Mouse (Mus musculus): ENCODE measurements around the gene Zc3h12b. TPM values are rescaled to one million over a fixed set of nuclear protein-coding genes. Genes with fewer than 3 reads are reported as not detected.
A peak's percentile ranks its signal among the peaks of the same experiment; 100 is the strongest.

Zc3h12b gene
- total RNA-seq, 1 experiment from 2014 or later: 5.7 TPM

GRCm38 (mm10) chrX:95967847-95968593, 256.5 kb downstream of the Zc3h12b start:
- peak; percentile 73 to 84 for ATAC-seq (replicated peaks in 1 of 2; ENCODE audit: insufficient read depth in 1 of 2, low FRiP score in 2 of 2, low TSS enrichment in 1 of 2, low read depth in 1 of 2, poor library complexity in 2 of 2, severe bottlenecking in 2 of 2)

- peak; percentile 93 to 95 for ATAC-seq (replicated peaks in 1 of 2; ENCODE audit: insufficient read depth in 1 of 2, low FRiP score in 2 of 2, low TSS enrichment in 1 of 2, low read depth in 1 of 2, poor library complexity in 2 of 2, severe bottlenecking in 2 of 2)
Measured at GRCm38 (mm10) chrX:95968594-95968965, 257.1 kb downstream of the Zc3h12b start.

GRCm38 (mm10) chrX:95969116-95969515, 257.6 kb downstream of the Zc3h12b start:
- ATAC-seq (replicated peaks in 1 of 2; ENCODE audit: insufficient read depth in 1 of 2, low FRiP score in 2 of 2, low TSS enrichment in 1 of 2, low read depth in 1 of 2, poor library complexity in 2 of 2, severe bottlenecking in 2 of 2): no peak

- ATAC-seq (replicated peaks in 1 of 2; ENCODE audit: insufficient read depth in 1 of 2, low FRiP score in 2 of 2, low TSS enrichment in 1 of 2, low read depth in 1 of 2, poor library complexity in 2 of 2, severe bottlenecking in 2 of 2): no peak
Measured at GRCm38 (mm10) chrX:95969936-95970335, 258.5 kb downstream of the Zc3h12b start.

Other genes starting within 250 kb of the Zc3h12b start
- gene Asb12, start 153.7 kb upstream of the Zc3h12b start, total RNA-seq (2017): not detected in 2 replicates
- gene Pfn5, start 153.6 kb upstream of the Zc3h12b start, total RNA-seq (2017): not detected in 2 replicates
- 10.0 and 16.1 TPM in 2 replicates for gene Zc4h2, start 53.2 kb upstream of the Zc3h12b start, total RNA-seq (2017)
- 33.5 and 39.9 TPM in 2 replicates for gene Las1l, start 245.3 kb downstream of the Zc3h12b start, total RNA-seq (2017)